Mouse (Mus musculus): ENCODE measurements around the gene Il9. TPM values are rescaled to one million over a fixed set of nuclear protein-coding genes. Genes with fewer than 3 reads are reported as not detected.

The Il9 gene
- polyA plus RNA-seq (2015; fragmentation: Illumina TruSeq; extraction: RNeasy Lipid Tissue Mini Kit (QIAGEN cat#74804); ENCODE audit: low read depth, low replicate concordance), result not detected

GRCm38 (mm10) chr13:56482146-56482545 lies at the start of gene Il9:
Gene Il9, minus strand, starts transcription at chr13:56482246.

DNA sequence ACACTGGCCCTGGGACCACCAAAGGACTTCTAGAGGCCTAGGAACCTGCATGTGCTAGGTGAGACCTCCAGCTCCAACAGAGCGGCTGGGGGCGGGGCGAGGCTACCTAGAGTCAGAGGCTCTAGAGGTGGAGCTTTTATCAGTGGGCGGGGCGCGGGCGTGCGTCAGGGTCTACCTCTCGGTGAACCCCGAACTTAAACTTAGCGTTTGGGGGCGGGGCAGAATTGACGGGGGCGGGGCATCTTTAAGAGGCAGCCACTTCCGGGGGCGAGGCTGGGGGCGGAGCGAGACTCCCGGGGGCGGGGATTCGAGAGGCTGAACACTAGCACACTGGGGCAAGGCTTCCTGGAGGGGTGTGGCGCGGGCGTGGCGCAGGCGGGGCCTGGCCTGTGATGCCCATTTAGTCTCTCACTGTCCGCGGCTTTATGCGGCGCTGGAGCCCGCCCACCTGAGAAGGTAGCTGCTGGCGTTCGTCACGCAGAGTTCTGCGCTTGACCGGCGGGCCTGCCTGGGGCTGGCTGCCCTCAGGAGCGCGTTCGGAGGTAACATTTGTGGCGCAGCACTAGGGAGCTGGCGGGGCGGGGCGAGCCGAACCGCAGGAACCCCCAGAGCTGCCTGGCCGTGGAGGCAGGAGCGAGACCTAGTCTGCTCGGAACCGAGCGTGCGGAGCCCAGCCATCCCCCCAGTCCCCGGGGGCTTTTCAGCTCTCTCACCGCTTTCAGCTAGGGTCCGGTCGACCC lies 40.2 kb upstream of the Il9 start, which contains the start of gene Fbxl21:
TSS of gene Fbxl21 (plus strand) at position 392 of the 740 bp plus-strand sequence.

DNA sequence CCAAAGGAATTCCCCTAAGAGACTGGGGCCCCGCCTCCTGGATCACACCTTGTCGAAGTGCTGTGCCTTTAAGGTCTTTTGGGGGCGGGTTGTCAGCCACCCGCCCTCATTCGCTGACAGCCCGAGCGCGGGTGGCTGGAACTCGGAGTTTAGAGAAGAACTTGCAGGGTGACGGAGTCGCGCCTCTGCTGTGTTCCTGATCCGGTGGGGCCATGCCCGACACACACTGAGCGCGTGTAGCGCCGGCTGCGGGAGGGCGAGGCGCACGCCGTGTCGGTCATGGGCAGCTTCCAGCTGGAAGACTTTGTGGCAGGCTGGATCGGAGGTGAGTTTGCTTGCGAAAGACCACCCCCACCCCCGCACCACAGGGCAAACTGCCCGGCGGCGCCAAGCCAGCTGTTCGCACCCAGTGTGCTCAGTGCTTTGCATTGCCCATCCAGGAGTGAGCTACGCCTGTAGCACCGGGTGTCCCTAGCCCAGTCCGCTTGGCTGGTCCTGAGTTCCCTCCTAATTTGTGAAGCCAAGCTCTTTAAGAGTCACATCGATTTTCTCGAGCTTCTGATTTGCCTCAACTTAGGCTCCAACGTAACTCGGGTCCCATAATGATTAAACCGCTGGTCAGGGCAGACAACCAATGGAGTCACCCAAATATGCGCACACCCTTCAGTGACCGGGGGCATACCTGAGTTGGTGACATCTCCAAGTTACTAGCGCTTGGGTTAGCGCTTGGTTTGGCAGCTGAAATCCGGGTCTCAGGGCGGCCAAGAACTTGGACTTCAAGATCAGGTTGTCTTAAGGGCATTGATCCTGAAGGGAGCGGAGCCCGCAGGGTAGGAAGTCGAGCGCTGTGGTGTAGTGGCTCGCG lies 43.6 kb downstream of the Il9 start, which contains the start of gene Slc25a48:
TSS of gene Slc25a48 (plus strand) at position 145 of the 865 bp plus-strand sequence.

Other genes starting within 250 kb of the Il9 start
- not detected for gene Neurog1, start 230.1 kb downstream of the Il9 start, polyA plus RNA-seq (2015; fragmentation: Illumina TruSeq; extraction: RNeasy Lipid Tissue Mini Kit (QIAGEN cat#74804); ENCODE audit: low read depth, low replicate concordance)
- 124 TPM for gene Cxcl14, start 185.7 kb downstream of the Il9 start, polyA plus RNA-seq (2015; fragmentation: Illumina TruSeq; extraction: RNeasy Lipid Tissue Mini Kit (QIAGEN cat#74804); ENCODE audit: low read depth, low replicate concordance)
- not detected for gene Gm3045, start 55.7 kb downstream of the Il9 start, polyA plus RNA-seq (2015; fragmentation: Illumina TruSeq; extraction: RNeasy Lipid Tissue Mini Kit (QIAGEN cat#74804); ENCODE audit: low read depth, low replicate concordance)
- gene Slc25a48, start 43.9 kb downstream of the Il9 start, polyA plus RNA-seq (2015; fragmentation: Illumina TruSeq; extraction: RNeasy Lipid Tissue Mini Kit (QIAGEN cat#74804); ENCODE audit: low read depth, low replicate concordance), result not detected
- 8.6 TPM for gene Fbxl21, start 40.2 kb upstream of the Il9 start, polyA plus RNA-seq (2015; fragmentation: Illumina TruSeq; extraction: RNeasy Lipid Tissue Mini Kit (QIAGEN cat#74804); ENCODE audit: low read depth, low replicate concordance)
- not detected for gene Lect2, start 66.3 kb upstream of the Il9 start, polyA plus RNA-seq (2015; fragmentation: Illumina TruSeq; extraction: RNeasy Lipid Tissue Mini Kit (QIAGEN cat#74804); ENCODE audit: low read depth, low replicate concordance)
- gene Tgfbi, start 127.3 kb upstream of the Il9 start, polyA plus RNA-seq (2015; fragmentation: Illumina TruSeq; extraction: RNeasy Lipid Tissue Mini Kit (QIAGEN cat#74804); ENCODE audit: low read depth, low replicate concordance), result 4.1 TPM
- 15.8 TPM for gene Smad5, start 220.8 kb upstream of the Il9 start, polyA plus RNA-seq (2015; fragmentation: Illumina TruSeq; extraction: RNeasy Lipid Tissue Mini Kit (QIAGEN cat#74804); ENCODE audit: low read depth, low replicate concordance)

Data from brain, adult 10 weeks (tissue).